Mouse (Mus musculus) kidney, adult 9 months (tissue): ENCODE data around the gene Ccnl1.

Source experiments
- DNase-seq: peaks from one replicate; pipeline ENCODE4 v3.0.0; 2022

Ccnl1 gene

DNA sequence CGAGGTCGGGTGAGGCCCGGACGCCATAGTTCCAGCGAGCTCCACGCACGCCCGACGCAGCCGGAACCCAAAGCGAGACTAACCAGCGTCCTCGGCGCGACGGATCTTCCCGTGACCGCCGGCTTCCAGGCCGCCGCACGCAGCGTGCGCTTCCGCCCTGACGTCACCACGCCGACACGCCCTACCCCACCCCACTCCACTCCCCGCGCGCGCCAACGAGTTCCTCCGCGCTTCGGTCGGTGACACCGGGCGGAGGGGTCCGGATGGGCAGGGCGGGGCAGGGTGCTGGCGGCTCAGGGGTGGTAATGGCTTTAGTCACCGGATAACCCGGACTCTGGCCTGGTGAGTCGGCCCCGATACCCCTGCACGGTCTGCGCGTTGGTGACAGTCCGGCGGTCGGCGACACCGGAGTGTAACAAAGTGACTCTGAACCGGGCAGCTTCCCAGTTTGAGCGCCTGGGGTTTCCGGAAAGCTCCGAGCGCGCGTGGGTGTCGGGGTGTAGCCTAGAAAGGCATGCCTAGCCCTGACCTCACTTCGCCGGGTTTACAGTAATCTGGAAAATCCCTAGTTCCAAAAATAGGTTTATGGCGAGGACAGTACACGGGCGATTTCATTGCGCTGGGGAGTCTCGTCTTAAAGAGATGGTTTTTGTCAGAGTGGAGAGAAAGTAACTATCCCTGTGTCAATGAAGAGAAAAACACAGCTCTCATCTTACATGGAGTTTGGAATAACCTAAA lies at the start of gene Ccnl1:
Gene Ccnl1, minus strand, starts transcription at position 148 of the 738 bp plus-strand sequence.
- peak; percentile 95 for DNase-seq

DNA sequence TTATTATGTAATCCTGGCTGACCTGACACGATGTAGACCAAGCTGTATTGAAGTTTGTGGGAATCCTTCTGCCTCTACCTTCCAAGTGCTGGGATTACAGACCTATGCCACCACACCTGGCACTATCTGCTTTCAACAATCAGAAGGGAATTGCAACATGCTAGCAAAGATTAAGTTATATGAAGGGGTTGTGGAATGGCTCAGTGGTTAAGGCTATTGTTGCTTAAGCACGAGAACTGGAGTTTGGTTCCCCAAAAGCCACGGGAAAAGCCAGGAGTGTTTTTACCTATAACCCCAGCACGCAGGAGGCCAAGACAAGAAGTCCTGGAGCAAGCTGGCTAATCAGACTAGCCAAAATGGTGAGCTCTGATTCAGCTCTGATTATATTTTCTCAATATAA lies 46.9 kb upstream of the Ccnl1 start:
- DNase-seq, result no peak

DNA sequence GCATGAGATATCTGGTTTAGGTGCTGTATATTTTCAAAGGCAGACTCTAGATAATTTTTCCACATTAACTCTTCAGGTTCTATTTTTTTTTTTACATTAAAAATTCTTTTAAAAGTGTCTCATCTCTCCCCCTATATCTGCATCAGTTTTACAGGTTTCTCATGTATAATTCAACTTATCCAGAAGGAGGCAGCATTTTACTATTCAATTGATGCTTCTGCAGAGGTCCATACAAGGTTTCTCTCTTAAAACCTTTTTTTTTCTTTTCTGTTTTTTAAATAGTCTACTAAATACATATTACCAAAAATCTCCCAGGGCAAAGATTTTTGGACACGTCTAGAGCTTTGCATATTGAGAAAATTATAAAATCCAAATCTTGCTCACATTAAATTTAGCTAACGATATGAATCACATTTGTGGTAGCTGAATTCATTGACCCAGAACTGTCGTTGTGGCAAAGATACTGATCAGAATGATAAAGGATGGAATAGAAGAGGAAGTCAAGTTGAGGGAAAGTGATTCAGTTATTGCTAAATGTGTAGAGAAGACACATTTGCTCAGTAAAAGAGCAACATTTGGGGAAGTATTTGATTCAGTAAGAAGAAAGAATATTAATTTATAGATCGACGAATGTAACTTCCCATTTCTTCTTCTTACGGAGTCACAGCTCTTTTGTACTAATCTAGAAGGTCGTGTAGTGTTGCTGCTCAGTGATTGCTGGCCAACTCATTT lies 46.3 kb upstream of the Ccnl1 start:
- no peak for DNase-seq

DNA sequence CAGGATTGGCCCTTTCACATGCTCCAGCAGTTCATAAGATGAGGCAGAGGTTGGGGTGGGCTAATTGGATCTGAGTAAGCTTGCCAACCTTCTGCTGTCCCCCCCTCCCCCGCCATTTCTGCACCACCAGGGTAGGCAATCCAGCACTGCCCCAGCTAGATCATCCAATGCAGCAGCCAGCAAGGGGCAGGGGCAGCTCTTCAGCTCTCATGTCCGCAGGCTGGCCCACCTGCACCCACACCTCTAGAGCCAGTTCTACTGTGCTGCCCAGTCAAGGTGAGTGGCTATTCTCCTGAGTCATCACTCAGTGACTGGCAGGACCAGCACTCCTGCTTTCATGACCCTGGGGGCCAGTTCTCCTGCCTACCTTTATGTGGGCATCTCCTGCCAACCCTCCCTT lies 42.4 kb upstream of the Ccnl1 start:
- DNase-seq, result no peak

DNA sequence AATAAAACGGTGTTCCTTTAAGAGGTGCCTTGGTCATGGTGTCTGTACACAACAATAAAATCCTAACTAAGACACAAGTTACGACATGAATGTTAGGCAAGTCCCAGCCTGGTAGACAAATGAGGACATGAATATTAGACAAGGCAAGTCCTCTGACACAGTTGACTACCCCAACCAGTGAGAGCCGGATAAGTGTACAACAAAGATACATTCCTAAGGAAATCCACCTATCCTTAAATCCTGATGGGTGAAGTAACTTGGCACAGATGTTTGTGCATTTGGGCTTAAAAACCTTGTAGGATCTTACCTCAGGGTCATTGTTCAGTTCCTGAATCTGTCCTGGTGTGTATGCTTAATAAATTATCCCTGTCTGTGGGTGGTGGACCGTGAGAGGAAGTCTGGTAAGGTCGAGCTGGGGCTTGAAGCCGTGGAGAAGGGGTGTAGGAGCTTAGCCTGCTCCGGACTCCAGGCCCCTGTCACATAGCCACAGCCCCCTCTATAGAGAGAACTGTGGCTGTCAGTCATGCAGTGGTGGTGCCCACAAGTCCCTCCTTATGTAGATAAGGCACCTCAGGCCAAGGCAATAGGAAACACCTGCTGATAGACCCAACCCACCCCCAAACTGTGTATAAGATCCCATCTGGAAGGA lies 39.4 kb upstream of the Ccnl1 start:
- DNase-seq, result no peak

DNA sequence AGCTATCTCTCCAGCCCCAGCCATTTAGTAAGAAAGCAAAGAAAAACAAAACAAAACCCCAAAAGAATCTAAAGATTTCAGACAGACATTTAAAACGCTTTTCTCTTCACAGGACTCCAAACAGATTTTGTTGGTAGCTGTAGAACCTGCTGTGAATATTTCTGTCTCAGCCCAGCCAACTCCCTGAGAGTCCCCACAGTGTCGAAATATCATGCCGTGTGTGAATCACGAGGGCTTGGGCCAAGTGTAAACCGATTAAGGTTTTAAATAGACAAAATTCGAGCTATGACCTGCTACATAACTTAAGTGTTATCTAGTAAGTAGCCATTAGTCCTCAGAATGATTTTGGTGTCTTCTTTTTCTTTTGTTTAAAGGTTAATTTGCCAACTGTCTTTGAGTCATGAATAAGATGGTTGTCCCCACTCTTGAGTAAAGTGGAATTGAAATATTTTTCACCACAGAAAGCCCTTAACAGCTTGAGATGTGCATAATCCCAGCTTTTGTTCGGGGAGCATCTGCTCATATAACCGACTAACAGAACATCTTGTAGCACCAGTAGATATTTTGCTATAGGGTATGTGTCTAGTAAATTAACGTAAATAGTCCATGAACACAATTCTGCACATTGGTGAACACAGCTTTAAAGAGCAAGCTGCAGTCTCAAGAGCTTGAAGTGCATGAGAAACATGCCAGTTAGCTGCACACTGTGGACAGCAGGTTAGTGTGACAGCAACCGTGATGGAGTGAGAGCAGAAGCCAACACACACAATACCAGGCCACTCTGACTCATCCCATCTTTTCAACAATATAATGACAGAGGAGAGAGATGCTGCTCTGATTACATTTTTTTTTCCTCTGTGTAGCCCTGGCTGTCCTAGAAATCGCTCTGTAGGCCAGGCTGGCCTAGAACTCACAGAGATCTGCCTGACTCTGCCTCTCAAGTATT lies 34.6 kb upstream of the Ccnl1 start:
- DNase-seq, result no peak

DNA sequence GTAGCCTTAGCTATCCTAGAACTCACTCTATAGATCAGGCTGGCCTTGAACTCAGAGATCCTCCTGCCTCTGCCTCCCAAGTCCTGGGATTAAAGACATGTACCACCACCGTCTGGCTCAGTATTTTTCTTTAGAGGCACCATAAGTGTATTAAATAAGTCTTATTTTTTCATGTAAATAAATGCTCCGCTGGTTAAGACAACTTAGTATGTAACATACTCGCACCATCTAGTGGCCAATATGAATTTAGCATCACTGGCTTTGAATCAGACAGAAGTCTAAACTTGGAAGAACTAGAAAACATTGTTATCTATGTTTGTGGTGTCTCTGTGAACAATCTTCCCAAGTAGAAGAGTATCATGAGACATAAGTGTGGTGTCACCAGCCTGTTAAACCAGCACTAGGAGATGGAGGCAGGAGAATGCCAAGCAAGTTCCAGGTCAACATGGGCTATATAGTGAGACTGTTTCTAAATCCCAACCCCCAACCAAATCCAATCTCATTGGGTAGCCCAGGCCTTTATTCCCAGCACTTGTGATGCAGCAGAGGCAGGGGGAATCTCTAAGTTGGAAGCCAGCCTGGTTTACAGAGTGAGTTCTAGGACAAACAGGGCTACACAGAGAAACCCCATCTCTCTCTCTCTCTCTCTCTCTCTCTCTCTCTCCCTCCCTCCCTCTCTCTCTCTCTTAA lies 33.1 kb upstream of the Ccnl1 start:
- peak; percentile 67 for DNase-seq

DNA sequence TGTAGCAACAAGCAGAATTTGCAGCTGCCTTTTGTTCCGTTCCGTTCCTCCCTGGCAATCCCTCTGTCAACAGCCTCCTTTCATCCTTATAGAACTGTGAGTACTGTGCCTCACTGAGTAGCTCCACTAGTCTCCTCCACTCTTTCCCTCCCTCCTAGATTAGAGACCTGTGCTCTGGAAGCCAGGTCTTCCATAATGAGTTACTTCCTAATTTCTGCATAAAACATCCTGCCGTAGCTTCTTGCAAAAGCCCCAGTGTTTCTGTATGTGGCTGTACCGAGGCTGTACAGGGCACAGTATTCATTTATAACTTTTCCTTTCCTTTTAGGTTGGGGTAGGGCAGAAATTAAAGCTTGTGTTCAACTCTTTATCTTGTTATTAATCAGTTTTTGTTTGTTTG lies 32.5 kb upstream of the Ccnl1 start:
- DNase-seq, result no peak

DNA sequence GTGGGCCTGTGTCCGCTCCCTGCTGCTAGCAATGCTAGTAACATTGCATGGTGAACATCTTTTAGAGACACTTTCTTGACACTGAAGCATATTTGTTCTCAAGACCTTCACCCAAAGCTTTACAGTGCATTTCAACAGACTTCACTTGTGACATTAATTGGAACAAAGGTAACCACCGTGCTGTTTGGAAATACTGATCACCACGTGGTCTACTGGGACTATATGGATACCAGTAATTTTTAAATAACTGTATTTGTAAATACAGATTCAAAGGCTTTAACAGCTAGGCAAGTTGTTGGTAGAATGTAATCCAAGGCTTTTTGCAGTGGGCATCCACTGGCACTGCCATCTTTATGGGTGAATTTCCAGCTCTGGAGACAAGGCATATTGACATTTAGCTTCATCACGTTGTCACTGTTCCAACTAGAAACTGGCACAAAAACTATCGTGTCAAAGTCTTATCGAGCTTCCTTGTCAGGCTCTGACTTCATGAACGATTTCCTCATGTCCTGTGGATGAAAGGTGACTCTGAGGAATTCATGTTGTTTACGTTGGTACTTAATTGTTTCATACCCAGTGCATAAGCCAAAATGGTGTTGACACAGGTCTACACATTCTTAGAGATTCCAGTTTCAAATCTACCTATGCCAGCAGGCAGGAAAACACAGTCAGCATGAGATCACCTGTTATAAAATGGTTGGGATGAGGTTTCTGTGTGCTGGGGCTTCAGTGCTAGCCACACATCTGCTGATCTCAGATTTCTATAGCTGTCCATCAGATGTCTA lies 30.9 kb upstream of the Ccnl1 start:
- no peak for DNase-seq

DNA sequence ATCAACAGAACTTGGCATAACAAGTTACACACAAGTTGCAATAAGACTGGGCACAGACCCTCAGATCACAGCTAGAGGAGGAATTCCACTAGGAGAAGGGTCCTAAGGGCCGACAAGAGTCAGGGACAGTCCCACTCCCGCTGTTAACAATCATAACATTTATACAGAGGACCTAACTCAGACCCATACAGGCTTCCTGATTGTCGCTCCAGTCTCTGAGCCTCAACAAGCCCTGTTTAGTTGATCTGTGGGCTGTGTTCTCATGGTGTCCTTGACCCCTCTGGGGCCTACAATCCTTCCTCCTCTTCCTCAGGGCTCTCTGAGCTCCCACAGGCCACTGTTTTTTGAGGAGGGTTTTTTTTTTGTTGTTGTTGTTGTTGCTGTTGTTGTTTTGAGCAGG lies 18.2 kb upstream of the Ccnl1 start:
- no peak for DNase-seq

DNA sequence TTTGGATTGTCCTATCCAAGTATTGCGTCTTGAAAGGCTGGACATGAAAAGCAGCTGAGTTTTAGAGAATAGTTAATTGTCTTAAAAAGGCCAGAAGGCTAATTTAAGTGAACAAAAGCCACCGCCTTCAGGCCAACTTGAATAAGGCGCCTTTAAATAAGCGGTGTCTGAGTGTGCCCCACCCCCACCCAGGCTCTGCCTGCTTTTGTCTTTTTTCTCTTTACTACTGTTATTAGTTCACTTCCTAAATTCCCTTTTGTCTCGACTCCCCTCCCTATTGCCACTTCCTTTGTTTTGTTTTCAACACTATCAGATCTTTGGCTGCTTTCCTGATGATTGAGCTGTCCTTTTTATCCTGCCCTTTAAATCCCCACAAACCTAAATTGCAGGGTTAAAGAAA lies 17.3 kb upstream of the Ccnl1 start:
- DNase-seq, result peak; percentile 49

DNA sequence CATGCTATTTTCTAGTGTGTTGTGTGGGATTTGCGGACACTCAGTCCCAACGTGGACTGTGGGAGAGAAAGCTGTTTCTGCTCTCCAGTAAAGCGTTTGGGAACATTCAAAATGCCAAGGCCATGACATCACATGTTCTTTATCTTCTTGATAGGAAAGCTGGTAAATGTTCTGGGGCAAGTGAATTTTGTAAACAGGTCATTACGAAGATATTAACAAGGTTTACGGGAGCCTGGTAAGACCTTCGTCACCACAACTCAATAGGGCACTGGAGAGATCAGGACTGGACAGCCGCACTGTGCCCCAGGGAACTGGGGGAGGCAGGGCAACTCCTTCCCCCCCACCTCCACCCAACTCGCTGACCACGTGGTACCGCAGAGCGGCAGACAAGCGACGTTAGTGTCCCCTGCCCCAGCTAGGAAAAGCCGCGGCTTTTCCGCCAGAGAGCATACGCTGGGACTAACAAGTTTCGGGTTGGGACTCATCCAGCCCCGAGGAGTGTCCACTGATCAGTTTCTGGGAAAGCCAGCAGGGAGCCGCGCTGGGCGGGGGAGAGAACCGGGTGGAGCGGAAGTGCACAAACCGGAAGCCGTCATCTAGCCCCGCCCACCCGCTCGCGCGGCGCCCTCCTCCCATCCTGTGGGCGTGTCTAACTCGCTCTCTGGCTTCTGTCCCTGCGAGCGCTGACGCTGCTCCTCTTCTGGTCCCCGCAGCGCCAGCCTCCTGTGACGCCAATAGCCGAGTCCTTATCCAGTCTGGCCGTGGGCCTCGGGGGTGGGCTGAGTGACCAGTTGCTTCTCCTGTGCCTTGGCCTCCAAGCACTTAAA lies 16.4 kb upstream of the Ccnl1 start:
- DNase-seq, result peak; percentile 99

DNA sequence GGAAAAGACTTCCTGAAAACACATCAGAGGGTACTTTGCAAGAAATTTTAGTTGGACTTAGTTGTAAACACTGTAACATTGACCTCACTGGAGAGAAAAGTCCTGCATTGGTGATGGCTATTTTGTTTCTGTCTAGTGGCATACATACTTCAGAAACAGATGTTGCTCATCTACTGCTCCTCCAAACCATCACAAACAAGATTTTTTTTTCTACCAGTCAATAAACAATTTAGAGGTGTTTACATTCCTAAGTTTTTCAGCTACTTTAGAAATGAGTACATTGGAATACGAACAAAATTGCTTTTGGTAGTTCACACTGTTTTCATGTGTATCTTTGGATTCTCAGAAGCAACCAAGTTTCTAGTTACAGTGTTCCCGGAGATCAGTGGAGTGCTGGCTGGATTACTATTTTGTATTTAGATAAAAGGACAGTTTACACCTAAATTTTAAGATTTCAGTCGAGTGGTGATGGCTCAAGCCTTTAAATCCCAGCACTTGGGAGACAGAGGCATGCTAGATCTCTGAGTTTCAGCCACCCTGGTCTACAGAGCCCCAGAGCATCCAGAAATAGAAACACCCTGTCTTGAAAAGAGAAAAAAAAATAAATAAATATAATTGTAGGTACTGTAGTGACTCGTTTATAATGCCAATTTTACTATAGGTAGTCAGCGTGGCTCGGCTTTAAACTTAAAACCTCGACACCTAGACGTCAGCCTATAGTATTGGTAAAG lies 15.6 kb upstream of the Ccnl1 start:
- DNase-seq, result no peak

DNA sequence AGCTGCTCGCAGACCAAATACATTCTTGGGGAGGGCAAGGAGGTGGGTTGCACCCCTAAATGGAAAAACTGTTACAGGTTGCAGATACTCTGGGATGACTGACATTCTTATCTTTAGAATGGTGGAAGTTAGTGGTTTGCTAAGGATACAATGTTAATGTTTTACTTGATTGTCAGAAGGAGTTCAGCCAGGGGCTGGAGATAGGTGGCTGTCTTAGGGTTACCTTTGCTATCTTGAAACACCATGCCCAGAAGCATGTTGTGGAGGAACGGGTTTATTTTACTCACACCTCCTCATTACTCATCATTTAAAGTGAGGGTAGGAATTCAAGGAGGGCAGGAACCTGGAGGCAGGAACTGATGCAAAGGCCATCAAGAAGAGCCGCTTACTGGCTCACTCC lies 11.1 kb upstream of the Ccnl1 start:
- no peak for DNase-seq

DNA sequence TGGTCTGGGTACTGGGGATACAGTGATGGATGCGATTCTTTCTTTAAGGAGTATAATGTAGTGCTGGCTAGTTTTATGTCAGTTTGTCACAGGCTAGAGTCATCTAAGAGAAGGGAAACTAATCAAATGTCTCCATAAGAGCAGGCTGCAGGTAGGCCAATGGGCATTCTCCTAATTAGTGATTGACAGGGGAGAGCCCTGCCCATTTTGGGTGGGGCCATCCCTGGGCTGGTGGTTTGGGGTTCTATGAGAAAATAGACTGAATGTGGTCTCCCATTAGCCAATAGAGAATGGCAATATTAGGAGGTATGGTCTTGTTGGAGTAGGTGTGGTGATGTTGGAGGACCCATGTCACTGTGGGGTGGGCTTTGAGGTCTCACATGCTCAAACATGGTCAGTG lies 8.3 kb upstream of the Ccnl1 start:
- DNase-seq, result no peak

DNA sequence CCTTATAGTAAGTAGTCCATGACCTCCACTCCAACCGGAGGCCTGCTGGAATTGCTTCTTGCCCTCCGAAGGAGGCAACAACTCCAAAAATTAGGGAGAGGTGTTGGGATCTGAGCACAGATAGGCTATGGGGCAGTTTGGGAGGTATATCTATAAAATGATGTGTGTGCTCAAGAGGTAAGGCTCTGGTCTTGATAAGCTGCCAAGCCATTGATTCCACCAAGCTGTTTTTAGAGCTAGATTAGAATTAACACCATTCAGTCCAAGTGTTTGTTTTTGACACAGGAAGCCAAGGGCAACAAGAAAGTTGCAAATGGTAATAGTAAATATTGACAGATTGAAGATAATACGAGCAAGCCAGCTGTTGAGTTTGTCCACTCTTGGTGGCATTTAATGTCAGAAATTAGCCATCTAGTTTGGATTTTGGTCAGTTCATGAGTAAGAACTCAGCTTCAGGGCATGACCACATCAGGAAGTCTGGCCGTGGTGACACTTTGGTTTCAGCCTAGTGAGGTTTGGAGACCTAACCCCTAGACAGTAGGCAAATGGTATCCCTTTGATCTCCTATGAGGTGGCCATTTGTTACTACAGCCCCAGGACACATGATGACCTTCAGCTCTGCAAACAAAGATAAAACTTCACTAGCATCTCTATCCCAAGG lies 4.4 kb upstream of the Ccnl1 start:
- no peak for DNase-seq

DNA sequence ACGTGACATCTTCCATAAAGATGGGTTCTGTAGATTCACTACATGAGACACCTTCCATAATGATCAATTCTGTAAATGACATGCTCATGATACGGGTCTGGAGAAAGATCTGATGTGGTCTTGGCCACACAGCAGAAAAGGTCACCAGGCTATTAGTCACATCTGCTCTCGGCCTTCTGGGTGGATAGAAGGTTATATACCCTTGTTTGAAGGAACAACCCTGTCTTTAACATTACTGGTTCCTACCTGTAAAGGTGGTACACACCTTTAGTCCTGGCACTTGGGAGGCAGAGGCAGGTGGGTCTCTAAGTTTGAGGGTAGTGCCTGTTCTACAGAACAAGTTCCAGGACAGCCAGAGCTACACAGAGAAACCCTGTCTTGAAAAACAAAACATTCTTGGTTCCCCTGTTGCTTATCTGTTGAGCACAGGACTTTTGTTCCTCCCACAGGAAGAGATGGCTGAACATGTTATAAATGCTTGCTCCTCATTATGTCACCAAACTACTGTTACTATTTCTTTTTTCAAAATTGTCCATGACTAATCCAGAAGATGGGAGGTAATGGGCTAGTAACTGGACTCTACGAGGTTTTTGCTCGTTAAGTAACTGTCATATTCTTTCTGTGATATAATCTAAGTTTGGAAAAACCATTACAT lies 2.4 kb upstream of the Ccnl1 start:
- DNase-seq, result no peak

DNA sequence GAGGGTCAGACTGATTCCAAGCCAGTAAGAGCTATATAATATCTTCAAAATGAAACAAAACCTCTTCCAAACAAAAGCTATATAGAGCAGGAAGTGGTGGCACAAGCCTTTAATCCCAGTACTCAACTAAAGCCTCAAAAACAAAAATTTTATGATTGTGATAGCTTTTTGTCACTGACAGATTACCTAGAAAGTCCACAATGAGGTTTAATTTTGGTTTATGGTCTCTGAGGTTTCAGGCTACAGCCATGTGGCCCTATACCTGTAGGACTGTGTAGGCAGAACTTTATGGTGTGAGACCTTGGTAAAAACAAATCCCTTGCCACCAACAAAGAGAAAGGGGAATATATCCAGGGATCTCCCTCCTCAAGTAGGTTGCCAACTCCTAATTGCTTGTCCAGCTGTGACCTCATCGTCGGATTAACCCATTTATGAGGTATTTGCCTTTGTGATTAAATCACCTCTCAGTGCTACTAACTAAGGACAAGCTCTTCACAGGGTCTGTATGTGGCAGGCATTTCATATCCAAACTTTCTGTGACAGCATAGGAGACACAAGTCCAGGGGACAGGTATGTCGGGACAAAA lies 1.5 kb upstream of the Ccnl1 start:
- no peak for DNase-seq
